Mouse (Mus musculus) C3H10T1/2 (cell line): Measurements from ENCODE around the gene Sept5. TPM values are rescaled to one million over a fixed set of nuclear protein-coding genes. Genes with fewer than 3 reads are reported as not detected.

Experiments
- polyA plus RNA-seq, 2 experiments: library from polyadenylated mRNA; unstranded; fragments of >200 nt; fragmentation: generic; extraction: Trizol; gene quantifications; one replicate each; pipeline ENCODE4 v1.2.1; 2012; ENCODE audit warnings: missing spikeins in 2 of 2

Gene Sept5
- polyA plus RNA-seq = 10 to 100 TPM; 56.1 to 93.6 TPM

GRCm38 (mm10) chr16:18629390-18630231 is at the start of gene Sept5:
Sept5 (minus strand) TSS chr16:18629954.

GRCm38 (mm10) chr16:18626376-18626878 is 3.3 kb downstream of the Sept5 start, which contains the start of gene Gm49601:
Gm49601 (minus strand) TSS chr16:18626427.

GRCm38 (mm10) chr16:18622019-18622418 is 7.7 kb downstream of the Sept5 start, which contains the start of gene Gp1bb:
Gp1bb (minus strand) TSS chr16:18622403.

GRCm38 (mm10) chr16:18589804-18590790 is 39.7 kb downstream of the Sept5 start, which contains the start of gene Tbx1:
Tbx1 (minus strand) TSS chr16:18590671.

Other genes with a start within 250 kb of the Sept5 start
- 10 to 100 TPM; 17.8 to 23.3 TPM for gene Txnrd2, start 203.6 kb downstream of the Sept5 start, polyA plus RNA-seq
- gene Comt, start 203.1 kb downstream of the Sept5 start, polyA plus RNA-seq = 100 to 1,000 TPM in 1 of 2 experiments, 10 to 100 TPM in 1; 53.2 to 129 TPM
- 10 to 100 TPM in 1 of 2 experiments, 1 to 10 TPM in 1; 8.2 to 17.7 TPM for gene Gnb1l, start 131.2 kb downstream of the Sept5 start, polyA plus RNA-seq
- 1 to 10 TPM in 1 of 2 experiments, under 1 TPM in 1; 0.98 to 2.9 TPM for gene Rtl10, start 131.1 kb downstream of the Sept5 start, polyA plus RNA-seq
- 10 to 100 TPM; 31.9 to 75.7 TPM for gene Tbx1, start 39.3 kb downstream of the Sept5 start, polyA plus RNA-seq
- 10 to 100 TPM in 1 of 2 experiments, 1 to 10 TPM in 1; 7.4 to 14.7 TPM for gene Gp1bb, start 7.6 kb downstream of the Sept5 start, polyA plus RNA-seq
- gene Gm49601, start 3.5 kb downstream of the Sept5 start, polyA plus RNA-seq = 10 to 100 TPM in 1 of 2 experiments, 1 to 10 TPM in 1; 2.5 to 14.2 TPM
- not detected for gene Cldn5, start 146.9 kb upstream of the Sept5 start, polyA plus RNA-seq
- gene Ufd1, start 181.8 kb upstream of the Sept5 start, polyA plus RNA-seq = 10 to 100 TPM in 1 of 2 experiments, 1 to 10 TPM in 1; 5.7 to 31.1 TPM
- 10 to 100 TPM; 12.4 to 23.8 TPM for gene Cdc45, start 182.0 kb upstream of the Sept5 start, polyA plus RNA-seq
- 1 to 10 TPM; 2.7 to 8.8 TPM for gene 2510002D24Rik, start 206.6 kb upstream of the Sept5 start, polyA plus RNA-seq
- not detected for gene Gm28539, start 206.6 kb upstream of the Sept5 start, polyA plus RNA-seq
- 10 to 100 TPM; 39.1 to 44.0 TPM for gene Mrpl40, start 246.9 kb upstream of the Sept5 start, polyA plus RNA-seq
- gene Hira, start 247.1 kb upstream of the Sept5 start, polyA plus RNA-seq = 10 to 100 TPM; 10.8 to 26.7 TPM